Mouse (Mus musculus) hindbrain, embryonic 12.5 days (tissue): Measurements from ENCODE around the gene Grm7. TPM values are rescaled to one million over a fixed set of nuclear protein-coding genes. Genes with fewer than 3 reads are reported as not detected.

Experiments
- ATAC-seq: fragments of 200-750 bp; cut with Nextera tagmentation; 2 replicates; pipeline ENCODE4 v1.8.0; 2017; ENCODE audit warnings: moderate TSS enrichment; ENCODE audit not compliant: low FRiP score
- H3K27ac ChIP-seq: fragments of 300-500 bp; sonication (generic); 2 replicates; pipeline ENCODE4 v1.5.1; 2016; ENCODE audit warnings: mild to moderate bottlenecking
- H3K27me3 ChIP-seq: fragments of 300-500 bp; sonication (generic); 2 replicates; pipeline ENCODE4 v1.6.1; 2016; ENCODE audit warnings: mild to moderate bottlenecking
- H3K36me3 ChIP-seq: fragments of 300-500 bp; sonication (generic); 2 replicates; pipeline ENCODE4 v1.6.1; 2016; ENCODE audit warnings: mild to moderate bottlenecking
- H3K4me1 ChIP-seq: fragments of 300-500 bp; sonication (generic); 2 replicates; pipeline ENCODE4 v1.6.1; 2016
- H3K4me2 ChIP-seq: fragments of 300-500 bp; sonication (generic); replicated peaks from 2 replicates; pipeline ENCODE4 v1.6.1; 2016; ENCODE audit warnings: mild to moderate bottlenecking
- H3K4me3 ChIP-seq: fragments of 300-500 bp; sonication (generic); 2 replicates; pipeline ENCODE4 v1.5.1; 2016; ENCODE audit warnings: mild to moderate bottlenecking
- H3K9ac ChIP-seq: fragments of 300-500 bp; sonication (generic); 2 replicates; pipeline ENCODE4 v1.6.1; 2016; ENCODE audit warnings: mild to moderate bottlenecking, moderate library complexity
- H3K9me3 ChIP-seq: fragments of 300-500 bp; sonication (generic); replicated peaks from 2 replicates; pipeline ENCODE4 v1.6.1; 2016; ENCODE audit warnings: mild to moderate bottlenecking
- WGBS: fragments of 180-500 bp; shearing (Covaris S2); methylation state at CpG from one replicate; pipeline ENCODE4 v1.1.7; 2016; 5-methylcytosine and 5-hydroxymethylcytosine counted together
- polyA plus RNA-seq: library from polyadenylated mRNA; unstranded; fragments of >200 nt; fragmentation: Nextera tagmentation; extraction: Ambion mirVana; gene quantifications from 2 replicates; pipeline ENCODE4 v1.2.1, GENCODE M21; 2016

Gene Grm7
- polyA plus RNA-seq, 1 experiment from 2014 or later = 5.2 TPM

DNA sequence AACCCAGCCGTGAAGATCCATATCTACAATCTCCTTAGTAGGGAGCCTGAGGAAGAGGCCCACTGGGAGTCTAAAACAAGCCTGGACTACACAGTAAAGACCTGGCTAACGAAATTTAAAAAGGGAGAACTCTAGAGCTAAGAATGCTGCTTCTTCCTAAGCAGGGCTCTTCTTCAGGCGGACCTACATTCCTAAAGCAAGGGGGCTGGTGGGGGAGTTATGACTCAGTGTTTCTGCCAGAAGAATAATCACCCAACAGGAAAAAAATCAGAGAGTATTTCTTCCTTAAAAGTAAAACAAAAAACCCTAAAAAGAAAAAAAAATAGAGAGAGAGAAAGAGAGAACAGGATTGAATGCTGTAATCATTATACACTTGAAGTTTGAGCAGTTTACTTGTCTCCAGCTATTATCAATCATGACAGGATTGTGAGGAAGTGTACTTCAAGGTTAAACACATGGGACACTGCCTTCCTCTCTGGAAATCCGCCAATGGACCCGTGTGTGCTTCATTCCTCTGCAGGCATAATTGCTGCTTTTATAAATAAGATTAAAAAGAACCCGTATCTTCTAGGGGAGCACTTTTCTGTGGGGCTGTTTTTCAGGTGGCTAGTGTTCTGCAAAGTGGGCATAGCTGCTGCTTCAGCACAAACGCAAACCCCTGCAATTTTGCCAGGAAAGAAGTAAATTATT lies 98.7 kb downstream of the Grm7 start:
- Histone ChIP-seq H3K36me3 (no peaks in the 10 kb centered on the region), H3K27ac (no peak overlapping the region), H3K4me2 (no peak overlapping the region), H3K27me3 (no peaks in the 10 kb centered on the region), H3K4me1 (no peaks in the 10 kb centered on the region), H3K9ac (no peak overlapping the region), H3K4me3 (no peak overlapping the region), H3K9me3 (no peaks in the 10 kb centered on the region)
- ATAC-seq = no peak
- WGBS = 70% methylated on average over 7 of the region's 7 CpGs

DNA sequence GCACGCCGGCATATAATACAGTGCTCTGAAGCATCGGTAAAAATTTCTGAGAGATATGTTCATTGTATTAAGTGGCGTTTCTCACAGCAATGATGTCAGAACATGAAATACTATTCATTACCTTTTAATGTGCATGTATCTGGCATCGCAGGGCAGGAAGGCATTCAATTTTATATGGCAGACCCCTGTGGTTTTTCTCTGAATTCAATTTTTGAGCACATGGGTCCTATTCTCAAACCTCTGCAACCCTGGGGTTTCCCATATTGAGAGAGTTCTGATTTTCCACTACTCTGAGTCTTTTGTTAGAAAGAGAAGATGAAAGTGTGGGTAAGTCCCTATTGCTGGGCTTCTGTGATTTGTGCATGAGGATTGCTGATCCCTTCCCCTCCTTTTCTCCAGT lies 110.5 kb downstream of the Grm7 start:
- H3K4me1 ChIP-seq = no peaks in the 10 kb centered on the region
- no peak overlapping the region for H3K4me2 ChIP-seq
- no peak overlapping the region for H3K4me3 ChIP-seq
- ATAC-seq = no peak
- no peaks in the 10 kb centered on the region for H3K9me3 ChIP-seq
- no peaks in the 10 kb centered on the region for H3K36me3 ChIP-seq
- no peaks in the 10 kb centered on the region for H3K27me3 ChIP-seq
- WGBS = 86% methylated on average over 5 of the region's 5 CpGs
- H3K9ac ChIP-seq = no peak overlapping the region
- H3K27ac ChIP-seq = no peak overlapping the region

DNA sequence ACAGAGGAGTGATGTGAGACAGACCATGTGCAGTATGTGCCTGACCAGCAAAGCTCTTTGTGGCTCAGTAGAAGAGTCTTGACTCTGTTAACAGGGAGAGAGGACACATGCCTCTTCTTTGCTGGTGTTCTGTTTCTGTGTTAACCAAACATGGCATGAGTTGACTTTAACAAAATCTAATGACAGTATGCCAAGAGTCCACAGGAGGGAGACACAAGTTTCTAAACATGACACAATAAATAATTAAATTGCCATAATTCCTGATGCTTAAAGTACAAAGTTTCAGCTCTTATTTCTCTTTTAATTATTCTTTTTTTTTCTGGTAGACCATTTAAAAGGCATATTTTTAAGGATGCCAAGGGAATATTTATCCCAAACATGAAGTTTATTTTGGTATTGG lies 124.2 kb downstream of the Grm7 start:
- no peak overlapping the region for H3K4me2 ChIP-seq
- no peak overlapping the region for H3K27ac ChIP-seq
- no peak overlapping the region for H3K4me3 ChIP-seq
- no peak for ATAC-seq
- peaks cover 2% of the 10 kb centered on the region; the same call in 1 of the 2 replicates for H3K4me1 ChIP-seq
- no peaks in the 10 kb centered on the region for H3K36me3 ChIP-seq
- no peak overlapping the region for H3K9ac ChIP-seq
- H3K9me3 ChIP-seq = no peaks in the 10 kb centered on the region
- no peaks in the 10 kb centered on the region for H3K27me3 ChIP-seq

DNA sequence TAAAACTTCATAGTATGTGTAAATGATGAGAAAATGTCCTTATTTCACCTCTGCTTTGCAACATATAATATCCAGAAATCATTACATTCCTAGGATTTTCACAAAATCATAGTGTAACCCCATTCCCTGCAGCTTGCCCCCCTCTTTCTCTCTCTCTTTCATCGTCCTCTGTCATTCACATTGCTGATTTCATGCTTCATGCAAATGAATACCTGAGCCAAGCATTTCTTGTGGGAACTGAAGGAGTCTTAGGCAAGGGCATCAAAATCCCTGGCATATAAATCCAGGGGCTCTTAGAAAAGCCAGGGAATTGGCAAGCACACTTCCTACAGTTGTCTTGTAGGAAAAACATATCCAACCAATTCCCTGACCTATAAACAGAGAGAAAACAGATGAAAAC lies 127.3 kb downstream of the Grm7 start:
- H3K36me3 ChIP-seq = no peaks in the 10 kb centered on the region
- H3K4me3 ChIP-seq = no peak overlapping the region
- peaks cover 2% of the 10 kb centered on the region; the same call in 1 of the 2 replicates for H3K4me1 ChIP-seq
- no peak for ATAC-seq
- WGBS = 13% methylated on average over 1 of the region's 1 CpGs
- H3K9ac ChIP-seq = no peak overlapping the region
- no peak overlapping the region for H3K4me2 ChIP-seq
- H3K27me3 ChIP-seq = no peaks in the 10 kb centered on the region
- H3K27ac ChIP-seq = no peak overlapping the region
- H3K9me3 ChIP-seq = no peaks in the 10 kb centered on the region

DNA sequence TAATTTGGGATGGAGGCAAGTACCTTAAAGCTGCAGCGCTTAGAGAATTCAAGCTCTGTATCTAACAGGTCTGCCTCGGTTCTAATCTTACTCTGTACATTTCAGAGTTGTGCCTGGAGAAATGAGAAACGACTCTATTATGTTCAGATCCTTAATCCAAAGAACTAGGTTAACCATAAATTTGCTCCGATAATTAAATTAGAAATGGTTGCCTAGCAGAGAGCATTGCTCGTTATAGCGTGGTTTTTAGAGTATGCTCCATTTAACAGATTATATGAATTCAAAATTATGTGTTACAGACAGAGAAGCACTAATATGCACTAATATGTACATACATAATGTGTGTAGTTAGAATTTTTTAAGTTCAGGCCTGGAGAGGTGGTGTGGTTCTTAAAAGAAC lies 130.7 kb downstream of the Grm7 start:
- H3K4me2 ChIP-seq = no peak overlapping the region

DNA sequence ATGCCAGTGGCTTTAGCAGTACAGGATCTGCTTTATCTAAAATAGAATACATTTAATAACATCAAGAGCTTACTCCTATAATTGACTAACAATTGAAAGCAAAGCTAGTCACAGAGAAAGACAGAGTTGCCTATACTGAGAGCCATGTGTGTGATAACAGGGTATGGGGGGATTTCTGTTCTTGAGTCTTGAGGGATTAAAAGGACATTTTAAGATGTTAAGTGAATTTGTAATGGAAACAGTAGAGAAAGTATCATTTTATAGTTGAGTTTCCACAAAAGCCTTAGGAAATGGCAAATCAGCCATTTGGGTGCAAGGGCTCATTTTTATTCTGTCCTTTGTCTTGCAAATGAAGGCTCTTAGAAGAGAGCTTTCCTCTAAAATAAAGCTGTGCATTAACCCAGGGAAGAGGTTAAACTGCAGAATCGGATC lies 140.1 kb downstream of the Grm7 start:
- H3K4me2 ChIP-seq = no peak overlapping the region
- no peak overlapping the region for H3K27ac ChIP-seq
- H3K4me1 ChIP-seq = no peaks in the 10 kb centered on the region
- H3K27me3 ChIP-seq = no peaks in the 10 kb centered on the region
- H3K36me3 ChIP-seq = no peaks in the 10 kb centered on the region
- H3K4me3 ChIP-seq = no peak overlapping the region
- ATAC-seq = 0 out of 2 replicates have a peak, but pooled peaks have one; percentile 38
- no peaks in the 10 kb centered on the region for H3K9me3 ChIP-seq
- WGBS = 34% methylated on average over 1 of the region's 1 CpGs
- H3K9ac ChIP-seq = no peak overlapping the region

More for the DNA sequence above, 130.7 kb downstream of the Grm7 start:
- H3K9ac ChIP-seq = no peak overlapping the region
- no peaks in the 10 kb centered on the region for H3K9me3 ChIP-seq
- WGBS = 82% methylated on average over 6 of the region's 6 CpGs
- H3K36me3 ChIP-seq = no peaks in the 10 kb centered on the region
- ATAC-seq = no peak
- no peak overlapping the region for H3K27ac ChIP-seq
- no peaks in the 10 kb centered on the region for H3K27me3 ChIP-seq
- no peak overlapping the region for H3K4me3 ChIP-seq
- no peaks in the 10 kb centered on the region for H3K4me1 ChIP-seq

DNA sequence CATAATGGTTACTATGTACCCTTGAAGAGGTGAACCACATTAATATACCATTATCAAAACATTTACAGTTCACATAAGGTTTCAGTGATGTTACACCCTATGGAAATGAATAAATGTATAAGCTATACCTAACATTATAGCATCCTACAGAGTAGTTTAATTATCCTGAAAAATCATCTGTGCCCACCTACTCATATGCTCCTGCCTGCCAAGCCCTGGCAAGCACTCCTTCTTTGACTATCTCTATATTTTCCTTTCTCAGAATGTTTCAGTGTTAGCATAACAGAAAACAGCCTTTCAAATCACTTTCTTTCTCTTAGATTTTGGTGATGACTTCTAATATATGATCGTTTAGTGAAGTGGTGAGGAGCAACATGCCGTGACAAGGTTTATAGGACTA lies 147.3 kb downstream of the Grm7 start:
- ATAC-seq = no peak
- Histone ChIP-seq H3K36me3 (no peaks in the 10 kb centered on the region), H3K27me3 (no peaks in the 10 kb centered on the region), H3K9me3 (no peaks in the 10 kb centered on the region), H3K4me1 (no peaks in the 10 kb centered on the region), H3K9ac (no peak overlapping the region), H3K4me3 (no peak overlapping the region), H3K27ac (no peak overlapping the region), H3K4me2 (no peak overlapping the region)
- WGBS = 92% methylated on average over 2 of the region's 2 CpGs

DNA sequence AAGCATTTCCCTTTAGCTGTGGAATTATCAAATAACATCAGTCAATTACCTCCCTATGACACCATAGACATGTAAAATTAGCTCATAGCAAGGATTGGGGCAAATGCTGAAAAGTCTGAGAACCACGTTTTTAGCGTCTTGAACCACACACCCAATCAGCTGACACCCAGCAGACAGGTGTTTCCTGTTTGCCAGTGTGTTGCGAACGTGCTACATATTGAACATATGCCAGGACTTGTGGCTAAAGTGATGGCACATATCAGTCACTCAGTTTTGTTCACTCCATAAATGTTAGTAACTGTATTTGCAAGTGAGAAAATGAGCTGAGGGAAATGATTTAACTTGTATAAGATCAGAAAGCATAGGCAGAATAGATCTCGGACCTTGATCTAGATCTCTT lies 162.1 kb downstream of the Grm7 start:
- Histone ChIP-seq H3K4me2 (no peak overlapping the region), H3K9ac (no peak overlapping the region), H3K27me3 (no peaks in the 10 kb centered on the region), H3K4me3 (no peak overlapping the region), H3K36me3 (no peaks in the 10 kb centered on the region), H3K9me3 (no peaks in the 10 kb centered on the region), H3K27ac (no peak overlapping the region), H3K4me1 (no peaks in the 10 kb centered on the region)
- 88% methylated on average over 5 of the region's 5 CpGs for WGBS
- no peak for ATAC-seq

DNA sequence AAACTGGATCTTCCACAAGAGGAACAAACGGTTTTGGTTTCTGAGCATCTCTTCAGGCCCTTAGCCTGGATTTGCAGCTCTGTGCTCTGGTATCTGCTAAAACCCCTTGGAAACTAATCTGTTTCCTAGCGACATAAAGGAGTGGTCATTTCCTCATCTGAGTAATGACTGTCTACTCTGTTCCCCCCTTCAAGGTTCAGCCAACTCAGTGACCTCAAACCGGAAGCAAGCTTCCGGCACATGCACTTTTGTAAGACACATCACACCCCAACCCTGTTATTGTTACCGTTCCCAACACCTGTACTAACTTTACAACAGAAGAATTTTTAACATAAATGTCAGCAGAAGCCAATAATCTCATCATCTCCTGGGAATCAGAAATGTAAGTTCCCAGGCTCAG lies 166.8 kb downstream of the Grm7 start:
- WGBS = 69% methylated on average over 5 of the region's 5 CpGs
- H3K36me3 ChIP-seq = no peaks in the 10 kb centered on the region
- no peaks in the 10 kb centered on the region for H3K4me1 ChIP-seq
- H3K9me3 ChIP-seq = no peaks in the 10 kb centered on the region
- H3K27ac ChIP-seq = no peak overlapping the region
- no peak overlapping the region for H3K4me2 ChIP-seq
- H3K27me3 ChIP-seq = no peaks in the 10 kb centered on the region
- no peak for ATAC-seq
- no peak overlapping the region for H3K4me3 ChIP-seq
- no peak overlapping the region for H3K9ac ChIP-seq

DNA sequence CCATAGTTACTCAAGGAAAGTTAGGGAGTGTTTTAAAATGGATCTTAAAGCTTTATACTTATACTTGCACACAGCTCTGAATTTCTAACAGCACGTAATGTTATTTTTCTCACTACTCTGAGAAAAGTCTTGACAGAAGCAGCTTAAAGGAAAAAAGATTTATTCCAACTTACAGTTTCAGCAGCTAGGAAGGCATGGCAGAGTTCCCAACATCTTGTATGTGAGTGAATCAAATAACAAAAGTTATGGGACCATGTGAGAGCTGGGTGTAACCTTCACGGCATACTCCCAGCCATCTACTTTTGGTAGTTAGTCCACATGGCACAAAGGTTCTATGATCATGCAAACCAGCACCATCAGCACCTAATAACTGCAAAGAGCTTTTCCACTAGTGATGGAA lies 172.9 kb downstream of the Grm7 start:
- Histone ChIP-seq H3K4me3 (no peak overlapping the region), H3K4me1 (no peaks in the 10 kb centered on the region), H3K9me3 (no peaks in the 10 kb centered on the region), H3K36me3 (no peaks in the 10 kb centered on the region), H3K27ac (no peak overlapping the region), H3K4me2 (no peak overlapping the region), H3K9ac (no peak overlapping the region), H3K27me3 (no peaks in the 10 kb centered on the region)
- ATAC-seq = no peak
- 90% methylated on average over 2 of the region's 2 CpGs for WGBS

DNA sequence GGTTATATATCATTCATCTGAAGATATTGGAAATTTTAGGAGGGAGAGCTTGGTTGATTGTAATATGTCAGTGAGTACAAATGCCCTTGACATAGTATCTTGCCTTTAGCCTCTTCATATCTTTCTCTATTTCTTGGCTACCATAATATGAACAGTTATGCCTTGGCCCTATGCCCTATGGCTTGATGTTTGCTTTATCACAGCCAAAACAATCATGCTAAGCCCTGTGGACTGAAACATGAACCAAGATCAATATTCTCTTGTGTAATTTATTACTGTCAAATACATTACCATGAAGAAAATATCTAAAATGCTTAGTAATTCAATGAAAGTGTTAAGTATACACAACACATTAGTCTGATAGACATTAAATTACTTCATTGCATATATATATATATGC lies 222.9 kb downstream of the Grm7 start:
- ATAC-seq = no peak

DNA sequence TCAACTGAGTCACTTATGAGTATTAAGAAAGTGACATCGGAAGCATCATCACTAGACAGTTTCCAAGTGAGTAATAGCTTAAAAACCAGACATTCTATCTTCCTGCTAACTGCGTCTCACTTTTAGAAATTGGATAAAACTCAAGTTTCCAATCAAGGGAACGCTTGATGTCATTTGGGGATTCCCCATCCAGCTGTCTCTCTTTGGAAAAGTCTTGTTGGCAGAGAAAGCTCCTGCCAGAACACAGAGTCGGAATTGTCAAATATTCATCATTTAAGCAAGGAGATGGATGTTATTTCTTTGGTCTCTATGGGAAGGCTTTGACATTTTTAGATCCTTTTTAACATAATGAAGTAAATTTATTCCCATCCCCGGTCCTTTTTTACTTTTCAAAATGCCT lies 336.6 kb downstream of the Grm7 start:
- no peak overlapping the region for H3K4me3 ChIP-seq
- no peak for ATAC-seq
- H3K9ac ChIP-seq = no peak overlapping the region
- no peak overlapping the region for H3K4me2 ChIP-seq
- H3K27me3 ChIP-seq = no peaks in the 10 kb centered on the region
- H3K9me3 ChIP-seq = no peaks in the 10 kb centered on the region
- no peaks in the 10 kb centered on the region for H3K36me3 ChIP-seq
- WGBS = 89% methylated on average over 5 of the region's 5 CpGs
- H3K4me1 ChIP-seq = no peaks in the 10 kb centered on the region
- no peak overlapping the region for H3K27ac ChIP-seq

More for the DNA sequence above, 222.9 kb downstream of the Grm7 start:
- Histone ChIP-seq H3K9me3 (no peaks in the 10 kb centered on the region), H3K4me2 (no peak overlapping the region), H3K27me3 (no peaks in the 10 kb centered on the region), H3K4me1 (no peaks in the 10 kb centered on the region), H3K36me3 (no peaks in the 10 kb centered on the region), H3K4me3 (no peak overlapping the region), H3K9ac (no peak overlapping the region), H3K27ac (no peak overlapping the region)

DNA sequence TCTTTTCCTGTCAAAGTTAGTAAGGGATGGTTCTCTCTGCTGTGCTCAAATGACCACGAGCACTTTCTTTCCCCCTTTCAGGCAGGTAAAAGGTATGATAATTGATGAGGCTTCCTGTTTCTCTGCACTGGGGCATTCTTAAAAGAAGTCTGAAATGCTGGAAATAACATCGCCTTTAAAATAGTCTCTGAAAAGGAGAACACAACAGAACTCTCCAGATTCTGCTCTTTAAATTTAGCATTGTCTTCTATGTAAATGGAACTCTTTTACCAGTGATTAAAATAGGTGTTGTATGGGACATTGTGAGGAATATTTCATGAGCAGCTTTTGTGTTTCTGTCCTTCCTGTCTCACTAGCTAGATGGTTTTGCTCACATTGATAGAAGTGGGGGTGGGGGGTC lies 393.7 kb downstream of the Grm7 start:
- no peak overlapping the region for H3K4me3 ChIP-seq
- ATAC-seq = no peak
- H3K4me1 ChIP-seq = no peaks in the 10 kb centered on the region
- H3K9me3 ChIP-seq = no peaks in the 10 kb centered on the region
- H3K27ac ChIP-seq = no peak overlapping the region
- no peaks in the 10 kb centered on the region for H3K36me3 ChIP-seq
- no peaks in the 10 kb centered on the region for H3K27me3 ChIP-seq
- WGBS = 64% methylated on average over 2 of the region's 2 CpGs
- no peak overlapping the region for H3K9ac ChIP-seq
- no peak overlapping the region for H3K4me2 ChIP-seq
